Mouse (Mus musculus) liver, embryonic 12.5 days (tissue): ENCODE results near the gene Gm20390. TPM values are rescaled to one million over a fixed set of nuclear protein-coding genes. Genes with fewer than 3 reads are reported as not detected.

ENCODE experiments used
- ATAC-seq: fragments of 200-750 bp; cut with Nextera tagmentation; 2 replicates; pipeline ENCODE4 v1.8.0; 2017; ENCODE audit warnings: moderate number of reproducible peaks, mild to moderate bottlenecking, moderate library complexity
- H3K27ac ChIP-seq: fragments of 300-500 bp; sonication (generic); 2 replicates; pipeline ENCODE4 v1.5.1; 2016; ENCODE audit warnings: mild to moderate bottlenecking
- H3K27me3 ChIP-seq: fragments of 300-500 bp; sonication (generic); replicated peaks from 2 replicates; pipeline ENCODE4 v1.6.1; 2016; ENCODE audit warnings: mild to moderate bottlenecking, moderate library complexity
- H3K36me3 ChIP-seq: fragments of 300-500 bp; sonication (generic); 2 replicates; pipeline ENCODE4 v1.6.1; 2016; ENCODE audit warnings: mild to moderate bottlenecking, moderate library complexity
- H3K4me1 ChIP-seq: fragments of 300-500 bp; sonication (generic); 2 replicates; pipeline ENCODE4 v1.6.1; 2016
- H3K4me2 ChIP-seq: fragments of 300-500 bp; sonication (generic); 2 replicates; pipeline ENCODE4 v1.6.1; 2016; ENCODE audit warnings: mild to moderate bottlenecking, moderate library complexity
- H3K4me3 ChIP-seq: fragments of 300-500 bp; sonication (generic); 2 replicates; pipeline ENCODE4 v1.5.1; 2016; ENCODE audit warnings: mild to moderate bottlenecking, moderate library complexity
- H3K9ac ChIP-seq: fragments of 300-500 bp; sonication (generic); 2 replicates; pipeline ENCODE4 v1.6.1; 2016; ENCODE audit warnings: mild to moderate bottlenecking, moderate library complexity
- H3K9me3 ChIP-seq: fragments of 300-500 bp; sonication (generic); replicated peaks from 2 replicates; pipeline ENCODE4 v1.6.1; 2016; ENCODE audit warnings: mild to moderate bottlenecking, moderate library complexity
- WGBS: fragments of 180-500 bp; shearing (Covaris S2); methylation state at CpG from one replicate; pipeline ENCODE4 v1.1.7; 2016; ENCODE audit not compliant: insufficient replicate concordance; 5-methylcytosine and 5-hydroxymethylcytosine counted together
- polyA plus RNA-seq: library from polyadenylated mRNA; unstranded; fragments of >200 nt; fragmentation: Nextera tagmentation; extraction: Ambion mirVana; gene quantifications from 2 replicates; pipeline ENCODE4 v1.2.1, GENCODE M21; 2016

Gm20390 gene
- polyA plus RNA-seq, 1 experiment from 2014 or later = 272 TPM

GRCm38 (mm10) chr11:93911603-93912002, 56.5 kb downstream of the Gm20390 start:
- 81% methylated on average over 3 of the region's 3 CpGs for WGBS
- no peak for ATAC-seq

GRCm38 (mm10) chr11:93908829-93909228, 59.3 kb downstream of the Gm20390 start:
- WGBS = 72% methylated on average over 9 of the region's 9 CpGs
- Histone ChIP-seq H3K36me3 (peaks cover 82% of the 10 kb centered on the region), H3K9ac (no peak overlapping the region), H3K4me3 (no peak overlapping the region), H3K4me1 (no peaks in the 10 kb centered on the region), H3K27me3 (no peaks in the 10 kb centered on the region), H3K27ac (no peak overlapping the region), H3K4me2 (no peak overlapping the region), H3K9me3 (no peaks in the 10 kb centered on the region)
- ATAC-seq = no peak

More at GRCm38 (mm10) chr11:93911603-93912002, 56.5 kb downstream of the Gm20390 start:
- Histone ChIP-seq H3K4me3 (no peak overlapping the region), H3K36me3 (peaks cover 83% of the 10 kb centered on the region), H3K27ac (no peak overlapping the region), H3K27me3 (no peaks in the 10 kb centered on the region), H3K9ac (no peak overlapping the region), H3K4me1 (peaks cover 9% of the 10 kb centered on the region), H3K4me2 (no peak overlapping the region), H3K9me3 (no peaks in the 10 kb centered on the region)

- Histone ChIP-seq H3K27ac (no peak overlapping the region), H3K36me3 (peaks cover 78% of the 10 kb centered on the region), H3K4me3 (no peak overlapping the region), H3K4me1 (no peaks in the 10 kb centered on the region), H3K9ac (no peak overlapping the region), H3K27me3 (no peaks in the 10 kb centered on the region), H3K9me3 (no peaks in the 10 kb centered on the region), H3K4me2 (no peak overlapping the region)
- WGBS = 74% methylated on average over 3 of the region's 3 CpGs
- ATAC-seq = no peak
Measured at GRCm38 (mm10) chr11:93907839-93908238, 60.3 kb downstream of the Gm20390 start.

GRCm38 (mm10) chr11:93906834-93907233, 61.3 kb downstream of the Gm20390 start:
- Histone ChIP-seq H3K9me3 (no peaks in the 10 kb centered on the region), H3K4me2 (no peak overlapping the region), H3K27ac (no peak overlapping the region), H3K4me1 (no peaks in the 10 kb centered on the region), H3K27me3 (no peaks in the 10 kb centered on the region), H3K36me3 (peaks cover 70% of the 10 kb centered on the region), H3K9ac (no peak overlapping the region), H3K4me3 (no peak overlapping the region)
- 64% methylated on average over 4 of the region's 4 CpGs for WGBS
- no peak for ATAC-seq

Other genes with a start within 250 kb of the Gm20390 start
- gene Utp18, start 82.5 kb downstream of the Gm20390 start, polyA plus RNA-seq = 38.6 and 38.9 TPM in 2 replicates
- 12.8 and 14.3 TPM in 2 replicates for gene Mbtd1, start 82.4 kb downstream of the Gm20390 start, polyA plus RNA-seq
- 76.4 and 76.8 TPM in 2 replicates for gene Nme2, start 12.0 kb downstream of the Gm20390 start, polyA plus RNA-seq
- 195 and 224 TPM in 2 replicates for gene Nme1, start 228 bp upstream of the Gm20390 start, polyA plus RNA-seq
- 18.0 and 19.6 TPM in 2 replicates for gene Spag9, start 27.8 kb upstream of the Gm20390 start, polyA plus RNA-seq
- gene Tob1, start 243.2 kb upstream of the Gm20390 start, polyA plus RNA-seq = 13.6 and 13.8 TPM in 2 replicates